7 mouse cellular contexts compared by ENCODE assay signal in the genomic region with DNA sequence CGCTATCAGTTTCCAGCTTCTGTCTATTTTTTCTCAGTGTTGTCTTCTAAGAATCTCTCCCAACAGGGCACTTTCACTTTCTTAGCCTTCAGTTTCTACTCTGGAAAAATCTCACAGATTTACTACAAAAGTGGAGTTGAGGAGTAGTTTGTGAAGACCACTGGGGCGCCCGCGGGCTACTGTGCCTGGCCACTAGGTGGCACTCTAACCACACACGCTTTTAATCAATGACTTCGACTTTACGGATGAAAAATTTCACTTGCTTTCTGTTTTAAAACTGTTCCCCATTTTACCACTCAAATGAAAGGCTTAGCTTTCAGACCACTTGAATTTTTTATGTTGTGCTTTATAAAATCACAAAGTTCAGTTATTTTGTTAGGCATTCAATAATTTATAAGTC.
DNase-seq lines count a peak whose midpoint lies in the region; ATAC-seq lines count a peak whose summit lies in the region.

No protein-coding gene starts in this region.

- H3K9ac ChIP-seq in forebrain, embryonic 13.5 days: no peak overlapping the region
- H3K9ac ChIP-seq in hindbrain, embryonic 15.5 days: no peak overlapping the region
- H3K9ac ChIP-seq in midbrain, embryonic 11.5 days (ENCODE audit: low read length): no peak overlapping the region

- no peak overlapping the region for H3K27ac ChIP-seq in forebrain, embryonic 13.5 days
- H3K27ac ChIP-seq in hindbrain, embryonic 15.5 days (replicated peaks): no peak overlapping the region
- H3K27ac ChIP-seq in midbrain, embryonic 11.5 days (ENCODE audit: low read depth, low read length): no peak overlapping the region

- WGBS in forebrain, embryonic 13.5 days: 5% methylated on average over 7 of the region's 7 CpGs
- WGBS in hindbrain, embryonic 15.5 days: 10% methylated on average over 7 of the region's 7 CpGs
- WGBS in midbrain, embryonic 11.5 days: 12% methylated on average over 7 of the region's 7 CpGs

- intact Hi-C loops in left cerebral cortex, postnatal 10 days (cut with DNase I): loop anchor here (5.0 to 10.0 kb wide), 4 partner anchors 115 to 1675 kb away; a partner anchor contains a TSS

- ATAC-seq in forebrain, embryonic 13.5 days: peak; percentile 74
- 0 out of 2 replicates have a peak, but pooled peaks have one; percentile 23 for ATAC-seq in hindbrain, embryonic 15.5 days (ENCODE audit: low FRiP score, low read depth)
- ATAC-seq in midbrain, embryonic 11.5 days (ENCODE audit: low FRiP score): peak; percentile 60; the same call in 1 of the 2 replicates

- H3K4me3 ChIP-seq in forebrain, embryonic 13.5 days: no peak overlapping the region
- no peak overlapping the region for H3K4me3 ChIP-seq in hindbrain, embryonic 15.5 days
- no peak overlapping the region for H3K4me3 ChIP-seq in midbrain, embryonic 11.5 days (ENCODE audit: low read depth, low read length)

- H3K4me1 ChIP-seq in forebrain, embryonic 13.5 days: peaks cover 8% of the 10 kb centered on the region; the same call in 1 of the 2 replicates
- no peaks in the 10 kb centered on the region for H3K4me1 ChIP-seq in hindbrain, embryonic 15.5 days (replicated peaks)
- no peaks in the 10 kb centered on the region for H3K4me1 ChIP-seq in midbrain, embryonic 11.5 days (ENCODE audit: control insufficient read depth, insufficient read depth, low read length)

- no peaks in the 10 kb centered on the region for H3K9me3 ChIP-seq in forebrain, embryonic 13.5 days (replicated peaks)
- no peaks in the 10 kb centered on the region for H3K9me3 ChIP-seq in hindbrain, embryonic 15.5 days
- H3K9me3 ChIP-seq in midbrain, embryonic 11.5 days (ENCODE audit: control insufficient read depth, low read length): no peaks in the 10 kb centered on the region

- no peaks in the 10 kb centered on the region for H3K36me3 ChIP-seq in forebrain, embryonic 13.5 days (ENCODE audit: poor library complexity, severe bottlenecking)
- no peaks in the 10 kb centered on the region for H3K36me3 ChIP-seq in hindbrain, embryonic 15.5 days
- H3K36me3 ChIP-seq in midbrain, embryonic 11.5 days (ENCODE audit: control insufficient read depth, insufficient read depth, low read length): no peaks in the 10 kb centered on the region

- H3K4me2 ChIP-seq in forebrain, embryonic 13.5 days: no peak overlapping the region
- H3K4me2 ChIP-seq in hindbrain, embryonic 15.5 days: no peak overlapping the region
- no peak overlapping the region for H3K4me2 ChIP-seq in midbrain, embryonic 11.5 days

- no peaks in the 10 kb centered on the region for H3K27me3 ChIP-seq in forebrain, embryonic 13.5 days
- H3K27me3 ChIP-seq in hindbrain, embryonic 15.5 days: no peaks in the 10 kb centered on the region
- no peaks in the 10 kb centered on the region for H3K27me3 ChIP-seq in midbrain, embryonic 11.5 days (ENCODE audit: control insufficient read depth, insufficient read depth, low read length)

- DNase-seq in Muller cell, postnatal 12 days (ENCODE audit: inconsistent ontology term): peak; percentile 83
- peak; percentile 70 for DNase-seq in brain, adult 2 months (ENCODE audit: low read depth, low spot score)
- peak; percentile 73 to 75 for DNase-seq in left cerebral cortex, postnatal 10 days (ENCODE audit: extremely low spot score in 1 of 2, low spot score in 2 of 2)
- DNase-seq in midbrain, embryonic 11.5 days (ENCODE audit: low spot score, missing footprints): peak; percentile 97
- DNase-seq in spleen, adult 18-20 months: peak; percentile 11 to 51

Comparison
In these comparisons a context has a peak if more than half of its experiments do, and no peak if none do; other contexts are left out.
1. DNase-seq: peak in every context shown above with its lines; median percentile 97 in midbrain, embryonic 11.5 days; 83 in Muller cell, postnatal 12 days; 74 in left cerebral cortex, postnatal 10 days; 70 in brain, adult 2 months; 31 in spleen, adult 18-20 months.
2. ATAC-seq: peak in every context shown above with its lines; median percentile 74 in forebrain, embryonic 13.5 days; 60 in midbrain, embryonic 11.5 days; 23 in hindbrain, embryonic 15.5 days.